Mouse (Mus musculus): ENCODE measurements around the gene Nomo1.

- TF ChIP-seq CTCF (IDR thresholded peaks at IDR 0.05; ENCODE audit: low read depth, low read length) (no peak), POLR2A (IDR thresholded peaks at IDR 0.05; ENCODE audit: extremely low read depth, insufficient read depth, low read length) (no peak)
Measured at GRCm38 (mm10) chr7:46033870-46034337, 406 bp downstream of the Nomo1 start.

Measured in liver, adult 2 months (tissue).